Mouse (Mus musculus): ENCODE measurements around the gene Ttc22. TPM values are rescaled to one million over a fixed set of nuclear protein-coding genes. Genes with fewer than 3 reads are reported as not detected.
A peak's percentile ranks its signal among the peaks of the same experiment; 100 is the strongest.

The Ttc22 gene
- polyA plus RNA-seq (2015; fragmentation: Nextera tagmentation; extraction: Ambion mirVana): 1.2 and 1.8 TPM in 2 replicates

DNA sequence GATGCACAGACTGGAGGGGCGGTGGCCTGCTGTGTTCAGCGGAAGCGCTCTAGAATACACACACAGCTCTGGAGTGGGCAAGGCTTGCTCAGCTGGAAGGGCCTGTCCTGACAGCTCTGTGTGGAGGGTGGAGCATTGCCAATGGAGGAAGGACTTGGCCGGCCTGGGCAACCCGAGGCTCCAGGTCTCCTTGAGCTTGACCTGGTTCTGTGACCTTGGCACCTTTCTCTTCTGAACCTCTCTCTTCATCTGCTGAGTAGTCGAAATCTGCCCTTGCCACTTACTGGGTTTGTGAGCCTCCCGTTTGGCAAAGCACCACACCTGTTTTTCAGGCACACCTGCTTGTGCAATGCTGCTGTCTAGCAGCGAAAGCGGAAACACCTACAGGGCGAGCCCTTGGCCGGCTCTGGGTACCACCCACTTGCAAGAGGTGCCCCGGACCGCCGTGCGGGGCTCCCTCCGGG lies at the start of gene Ttc22:
Gene Ttc22 (plus strand): TSS at position 403 of the 464 bp plus-strand sequence.
- no peaks in the 10 kb centered on the region for H3K9me3 ChIP-seq (ENCODE audit: control insufficient read depth, low read length)
- H3K27ac ChIP-seq (ENCODE audit: low read length): no peak within 1 kb of the TSS
- H3K27me3 ChIP-seq (ENCODE audit: control insufficient read depth, insufficient read depth, low read depth, low read length): peaks cover 24% of the 10 kb centered on the region
- WGBS: 19% methylated on average over 16 of the region's 16 CpGs
- peak; percentile 84 for ATAC-seq (ENCODE audit: low read depth)
- peak within 1 kb of the TSS; percentile 38 for H3K4me3 ChIP-seq (ENCODE audit: low read length)
- H3K4me2 ChIP-seq (ENCODE audit: low read depth, low read length): peak within 1 kb of the TSS; percentile 54
- 0 out of 2 replicates have a peak within 1 kb of the TSS, but pooled peaks have one; percentile 12 for H3K9ac ChIP-seq (ENCODE audit: low read length)
- peaks cover 2% of the 10 kb centered on the region; the same call in 1 of the 2 replicates for H3K4me1 ChIP-seq (replicated peaks; ENCODE audit: control insufficient read depth, insufficient read depth, low read length)
- H3K36me3 ChIP-seq (ENCODE audit: control insufficient read depth, insufficient read depth, low read length): no peaks in the 10 kb centered on the region

GRCm38 (mm10) chr4:106575022-106575421 lies 47.2 kb upstream of the Ttc22 start:
- WGBS: 70% methylated on average over 8 of the region's 8 CpGs

GRCm38 (mm10) chr4:106577511-106577910 lies 44.7 kb upstream of the Ttc22 start:
- peaks cover 22% of the 10 kb centered on the region for H3K36me3 ChIP-seq (ENCODE audit: control insufficient read depth, insufficient read depth, low read length)
- WGBS: 85% methylated on average over 7 of the region's 7 CpGs

More at GRCm38 (mm10) chr4:106575022-106575421, 47.2 kb upstream of the Ttc22 start:
- no peak overlapping the region for H3K27ac ChIP-seq (ENCODE audit: low read length)
- H3K36me3 ChIP-seq (ENCODE audit: control insufficient read depth, insufficient read depth, low read length): peaks cover 29% of the 10 kb centered on the region
- no peaks in the 10 kb centered on the region for H3K27me3 ChIP-seq (ENCODE audit: control insufficient read depth, insufficient read depth, low read depth, low read length)
- no peaks in the 10 kb centered on the region for H3K9me3 ChIP-seq (ENCODE audit: control insufficient read depth, low read length)
- no peak overlapping the region for H3K4me3 ChIP-seq (ENCODE audit: low read length)
- no peak overlapping the region for H3K9ac ChIP-seq (ENCODE audit: low read length)
- ATAC-seq (ENCODE audit: low read depth): no peak
- H3K4me2 ChIP-seq (ENCODE audit: low read depth, low read length): no peak overlapping the region
- H3K4me1 ChIP-seq (replicated peaks; ENCODE audit: control insufficient read depth, insufficient read depth, low read length): no peaks in the 10 kb centered on the region

DNA sequence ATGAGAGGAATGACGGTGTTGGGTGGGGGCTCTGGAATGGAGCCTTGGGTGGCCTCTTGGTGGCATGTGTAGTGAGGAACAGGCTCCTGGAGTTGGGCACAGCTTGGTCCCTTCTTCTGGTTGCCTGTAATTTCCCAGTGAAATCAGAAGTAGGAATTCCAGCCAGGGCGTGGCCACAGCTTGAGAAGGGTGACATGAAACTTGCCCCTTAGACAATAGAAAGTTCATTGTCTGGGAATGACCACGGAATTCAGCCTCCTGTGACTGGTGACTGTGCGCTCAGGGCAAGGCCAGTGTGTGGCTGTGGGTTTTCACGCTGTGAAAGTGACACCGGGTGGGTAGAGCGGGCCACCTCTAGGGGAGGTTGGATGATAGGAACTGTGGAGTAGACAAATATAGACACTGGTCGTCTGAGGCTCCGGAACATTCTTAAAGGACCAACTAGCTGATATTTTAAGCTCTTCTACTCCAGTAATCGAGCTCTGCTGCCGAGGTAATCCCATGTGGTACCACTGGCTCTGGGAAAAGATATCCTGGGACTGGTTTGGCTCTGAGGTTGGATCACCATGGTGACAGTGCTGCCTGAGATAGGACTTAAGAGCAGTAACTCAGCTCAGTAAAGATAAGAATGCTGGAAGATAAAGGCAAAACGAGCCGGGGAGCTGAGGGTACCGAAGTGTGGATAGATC lies 40.9 kb upstream of the Ttc22 start:
- WGBS: 65% methylated on average over 14 of the region's 14 CpGs
- Histone ChIP-seq H3K9me3 (ENCODE audit: control insufficient read depth, low read length) (no peaks in the 10 kb centered on the region), H3K9ac (ENCODE audit: low read length) (no peak overlapping the region), H3K27ac (ENCODE audit: low read length) (no peak overlapping the region), H3K4me1 (replicated peaks; ENCODE audit: control insufficient read depth, insufficient read depth, low read length) (peaks cover 9% of the 10 kb centered on the region; the same call in 1 of the 2 replicates), H3K36me3 (ENCODE audit: control insufficient read depth, insufficient read depth, low read length) (peaks cover 18% of the 10 kb centered on the region), H3K4me2 (ENCODE audit: low read depth, low read length) (no peak overlapping the region), H3K4me3 (ENCODE audit: low read length) (no peak overlapping the region), H3K27me3 (ENCODE audit: control insufficient read depth, insufficient read depth, low read depth, low read length) (no peaks in the 10 kb centered on the region)
- no peak for ATAC-seq (ENCODE audit: low read depth)

More at GRCm38 (mm10) chr4:106577511-106577910, 44.7 kb upstream of the Ttc22 start:
- peaks cover 9% of the 10 kb centered on the region; the same call in 1 of the 2 replicates for H3K4me1 ChIP-seq (replicated peaks; ENCODE audit: control insufficient read depth, insufficient read depth, low read length)
- no peak overlapping the region for H3K4me2 ChIP-seq (ENCODE audit: low read depth, low read length)
- no peak overlapping the region for H3K4me3 ChIP-seq (ENCODE audit: low read length)
- ATAC-seq (ENCODE audit: low read depth): no peak
- H3K9ac ChIP-seq (ENCODE audit: low read length): no peak overlapping the region
- H3K27ac ChIP-seq (ENCODE audit: low read length): no peak overlapping the region
- H3K9me3 ChIP-seq (ENCODE audit: control insufficient read depth, low read length): no peaks in the 10 kb centered on the region
- H3K27me3 ChIP-seq (ENCODE audit: control insufficient read depth, insufficient read depth, low read depth, low read length): no peaks in the 10 kb centered on the region

- H3K27me3 ChIP-seq (ENCODE audit: control insufficient read depth, insufficient read depth, low read depth, low read length): no peaks in the 10 kb centered on the region
- H3K27ac ChIP-seq (ENCODE audit: low read length): no peak overlapping the region
- peaks cover 20% of the 10 kb centered on the region for H3K36me3 ChIP-seq (ENCODE audit: control insufficient read depth, insufficient read depth, low read length)
- no peak overlapping the region for H3K9ac ChIP-seq (ENCODE audit: low read length)
- WGBS: 71% methylated on average over 15 of the region's 15 CpGs
- ATAC-seq (ENCODE audit: low read depth): 0 out of 2 replicates have a peak, but pooled peaks have one; percentile 10
- no peak overlapping the region for H3K4me2 ChIP-seq (ENCODE audit: low read depth, low read length)
- peaks cover 9% of the 10 kb centered on the region; the same call in 1 of the 2 replicates for H3K4me1 ChIP-seq (replicated peaks; ENCODE audit: control insufficient read depth, insufficient read depth, low read length)
- no peaks in the 10 kb centered on the region for H3K9me3 ChIP-seq (ENCODE audit: control insufficient read depth, low read length)
- H3K4me3 ChIP-seq (ENCODE audit: low read length): no peak overlapping the region
Measured at GRCm38 (mm10) chr4:106581865-106582204, 40.4 kb upstream of the Ttc22 start.

GRCm38 (mm10) chr4:106582428-106583153 lies 39.6 kb upstream of the Ttc22 start:
- no peak overlapping the region for H3K4me3 ChIP-seq (ENCODE audit: low read length)
- peak; percentile 68 for ATAC-seq (ENCODE audit: low read depth)

DNA sequence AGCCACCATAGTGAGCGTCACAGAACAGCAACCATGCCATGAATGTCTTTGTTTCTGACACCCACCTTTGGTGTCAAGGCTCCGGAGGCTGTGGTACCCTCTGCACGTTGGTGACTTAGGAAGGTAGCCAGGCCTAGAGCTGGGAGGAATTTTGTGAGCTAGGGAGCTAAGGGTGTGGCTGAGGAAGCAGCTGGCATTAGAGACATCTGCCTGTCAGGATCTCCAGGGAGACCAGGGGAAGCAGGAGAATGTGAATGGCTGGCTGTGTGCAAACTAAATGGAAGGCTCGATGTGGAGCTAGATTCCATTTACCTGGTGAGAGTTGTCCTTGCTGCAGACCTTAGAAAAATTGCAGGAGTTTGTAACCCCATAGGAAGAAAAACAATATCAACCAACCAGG lies 37.6 kb upstream of the Ttc22 start:
- Histone ChIP-seq H3K4me2 (ENCODE audit: low read depth, low read length) (no peak overlapping the region), H3K9ac (ENCODE audit: low read length) (no peak overlapping the region), H3K27me3 (ENCODE audit: control insufficient read depth, insufficient read depth, low read depth, low read length) (no peaks in the 10 kb centered on the region), H3K4me1 (replicated peaks; ENCODE audit: control insufficient read depth, insufficient read depth, low read length) (peaks cover 9% of the 10 kb centered on the region; the same call in 1 of the 2 replicates), H3K36me3 (ENCODE audit: control insufficient read depth, insufficient read depth, low read length) (peaks cover 22% of the 10 kb centered on the region), H3K27ac (ENCODE audit: low read length) (no peak overlapping the region), H3K9me3 (ENCODE audit: control insufficient read depth, low read length) (no peaks in the 10 kb centered on the region), H3K4me3 (ENCODE audit: low read length) (no peak overlapping the region)
- ATAC-seq (ENCODE audit: low read depth): no peak
- 82% methylated on average over 4 of the region's 4 CpGs for WGBS

More at GRCm38 (mm10) chr4:106582428-106583153, 39.6 kb upstream of the Ttc22 start:
- Histone ChIP-seq H3K36me3 (ENCODE audit: control insufficient read depth, insufficient read depth, low read length) (peaks cover 25% of the 10 kb centered on the region), H3K27ac (ENCODE audit: low read length) (no peak overlapping the region), H3K4me1 (replicated peaks; ENCODE audit: control insufficient read depth, insufficient read depth, low read length) (peaks cover 9% of the 10 kb centered on the region; the same call in 1 of the 2 replicates), H3K9ac (ENCODE audit: low read length) (no peak overlapping the region), H3K9me3 (ENCODE audit: control insufficient read depth, low read length) (no peaks in the 10 kb centered on the region), H3K4me2 (ENCODE audit: low read depth, low read length) (no peak overlapping the region), H3K27me3 (ENCODE audit: control insufficient read depth, insufficient read depth, low read depth, low read length) (no peaks in the 10 kb centered on the region)
- WGBS: 64% methylated on average over 12 of the region's 12 CpGs

- no peak overlapping the region for H3K4me3 ChIP-seq (ENCODE audit: low read length)
- ATAC-seq (ENCODE audit: low read depth): no peak
- H3K27me3 ChIP-seq (ENCODE audit: control insufficient read depth, insufficient read depth, low read depth, low read length): no peaks in the 10 kb centered on the region
- H3K9ac ChIP-seq (ENCODE audit: low read length): no peak overlapping the region
- no peak overlapping the region for H3K4me2 ChIP-seq (ENCODE audit: low read depth, low read length)
- no peak overlapping the region for H3K27ac ChIP-seq (ENCODE audit: low read length)
- H3K36me3 ChIP-seq (ENCODE audit: control insufficient read depth, insufficient read depth, low read length): peaks cover 22% of the 10 kb centered on the region
- no peaks in the 10 kb centered on the region for H3K9me3 ChIP-seq (ENCODE audit: control insufficient read depth, low read length)
- H3K4me1 ChIP-seq (replicated peaks; ENCODE audit: control insufficient read depth, insufficient read depth, low read length): peaks cover 10% of the 10 kb centered on the region; the same call in 1 of the 2 replicates
- WGBS: 80% methylated on average over 6 of the region's 6 CpGs
Measured at GRCm38 (mm10) chr4:106587075-106587474, 35.2 kb upstream of the Ttc22 start.

- H3K4me3 ChIP-seq (ENCODE audit: low read length): no peak overlapping the region
- 31% methylated on average over 9 of the region's 9 CpGs for WGBS
- H3K27me3 ChIP-seq (ENCODE audit: control insufficient read depth, insufficient read depth, low read depth, low read length): no peaks in the 10 kb centered on the region
- H3K4me2 ChIP-seq (ENCODE audit: low read depth, low read length): no peak overlapping the region
- H3K4me1 ChIP-seq (replicated peaks; ENCODE audit: control insufficient read depth, insufficient read depth, low read length): peaks cover 10% of the 10 kb centered on the region; the same call in 1 of the 2 replicates
- ATAC-seq (ENCODE audit: low read depth): peak; percentile 76
- peaks cover 22% of the 10 kb centered on the region for H3K36me3 ChIP-seq (ENCODE audit: control insufficient read depth, insufficient read depth, low read length)
- no peak overlapping the region for H3K9ac ChIP-seq (ENCODE audit: low read length)
- no peaks in the 10 kb centered on the region for H3K9me3 ChIP-seq (ENCODE audit: control insufficient read depth, low read length)
- H3K27ac ChIP-seq (ENCODE audit: low read length): peak overlapping the region; percentile 27; the same call in 1 of the 2 replicates
Measured at GRCm38 (mm10) chr4:106590142-106590541, 32.1 kb upstream of the Ttc22 start.

All from lung, embryonic 16.5 days (tissue).